Mouse (Mus musculus) midbrain, embryonic 14.5 days (tissue): ENCODE measurements around the gene Uqcrfs1. TPM values are rescaled to one million over a fixed set of nuclear protein-coding genes. Genes with fewer than 3 reads are reported as not detected.
A peak's percentile ranks its signal among the peaks of the same experiment; 100 is the strongest.

Experiments
- ATAC-seq: fragments of 200-750 bp; cut with Nextera tagmentation; 2 replicates; pipeline ENCODE4 v1.8.0; 2017; ENCODE audit warnings: moderate number of reproducible peaks, moderate library complexity; ENCODE audit not compliant: low FRiP score, low TSS enrichment
- DNase-seq: peaks from one replicate; pipeline ENCODE4 v3.0.0-alpha.2; 2015
- H3K27ac ChIP-seq: fragments of 300-500 bp; sonication (generic); replicated peaks from 2 replicates; pipeline ENCODE4 v1.5.1; 2014; ENCODE audit warnings: mild to moderate bottlenecking, low read depth, low read length, moderate library complexity
- H3K27me3 ChIP-seq: fragments of 300-500 bp; sonication (generic); 2 replicates; pipeline ENCODE4 v1.6.1; 2014; ENCODE audit warnings: low read length, control low read depth, mixed read lengths; ENCODE audit not compliant: control insufficient read depth, insufficient read depth
- H3K36me3 ChIP-seq: fragments of 300-500 bp; sonication (generic); 2 replicates; pipeline ENCODE4 v1.6.1; 2014; ENCODE audit warnings: low read length, control low read depth; ENCODE audit not compliant: control insufficient read depth, insufficient read depth
- H3K4me1 ChIP-seq: fragments of 300-500 bp; sonication (generic); 2 replicates; pipeline ENCODE4 v1.6.1; 2014; ENCODE audit warnings: mild to moderate bottlenecking, antibody characterized with exemption, low read length, control low read depth; ENCODE audit not compliant: control insufficient read depth, insufficient read depth
- H3K4me2 ChIP-seq: fragments of 300-500 bp; sonication (generic); 2 replicates; pipeline ENCODE4 v1.6.1; 2014; ENCODE audit warnings: mild to moderate bottlenecking, low read length, moderate library complexity
- H3K4me3 ChIP-seq: fragments of 300-500 bp; sonication (generic); replicated peaks from 2 replicates; pipeline ENCODE4 v1.5.1; 2014; ENCODE audit warnings: low read depth, low read length
- H3K9ac ChIP-seq: fragments of 300-500 bp; sonication (generic); replicated peaks from 2 replicates; pipeline ENCODE4 v1.6.1; 2014; ENCODE audit warnings: mild to moderate bottlenecking, low read length, moderate library complexity
- H3K9me3 ChIP-seq: fragments of 300-500 bp; sonication (generic); 2 replicates; pipeline ENCODE4 v1.6.1; 2016; ENCODE audit warnings: low read length, control low read depth, mixed read lengths; ENCODE audit not compliant: control insufficient read depth
- WGBS: fragments of 180-500 bp; shearing (Covaris S2); extraction: QIAGEN DNeasy Blood & Tissue Kit; methylation state at CpG from one replicate; pipeline ENCODE4 v1.1.7; 2014; 5-methylcytosine and 5-hydroxymethylcytosine counted together
- polyA plus RNA-seq: library from polyadenylated mRNA; unstranded; fragments of >200 nt; fragmentation: Nextera tagmentation; extraction: Ambion mirVana; gene quantifications from 2 replicates; pipeline ENCODE4 v1.2.1, GENCODE M21; 2014

Gene Uqcrfs1
- polyA plus RNA-seq = 302 TPM in 2 replicates

GRCm38 (mm10) chr13:30544856-30545604 lies at the start of gene Uqcrfs1:
Gene Uqcrfs1, minus strand, starts transcription at chr13:30545362.
- DNase-seq (peak; percentile 99), ATAC-seq (peak; percentile 99)
- WGBS = 0% methylated on average over 82 of the region's 82 CpGs
- H3K27me3 ChIP-seq = no peaks in the 10 kb centered on the region
- peaks cover 9% of the 10 kb centered on the region for H3K36me3 ChIP-seq
- peak within 1 kb of the TSS; percentile 83 for H3K27ac ChIP-seq
- no peaks in the 10 kb centered on the region for H3K9me3 ChIP-seq
- H3K4me1 ChIP-seq = peaks cover 18% of the 10 kb centered on the region
- H3K4me2 ChIP-seq = peak within 1 kb of the TSS; percentile 75
- peak within 1 kb of the TSS; percentile 96 for H3K9ac ChIP-seq
- peak within 1 kb of the TSS; percentile 99 for H3K4me3 ChIP-seq

- 91% methylated on average over 3 of the region's 3 CpGs for WGBS
- Histone ChIP-seq H3K9me3 (no peaks in the 10 kb centered on the region), H3K27me3 (no peaks in the 10 kb centered on the region), H3K27ac (no peak overlapping the region), H3K4me2 (no peak overlapping the region), H3K4me3 (no peak overlapping the region), H3K9ac (no peak overlapping the region), H3K4me1 (no peaks in the 10 kb centered on the region), H3K36me3 (no peaks in the 10 kb centered on the region)
- DNase-seq = no peak
- ATAC-seq = no peak
These were observed 40.6 kb upstream of the Uqcrfs1 start for GRCm38 (mm10) chr13:30585786-30586185.

DNA sequence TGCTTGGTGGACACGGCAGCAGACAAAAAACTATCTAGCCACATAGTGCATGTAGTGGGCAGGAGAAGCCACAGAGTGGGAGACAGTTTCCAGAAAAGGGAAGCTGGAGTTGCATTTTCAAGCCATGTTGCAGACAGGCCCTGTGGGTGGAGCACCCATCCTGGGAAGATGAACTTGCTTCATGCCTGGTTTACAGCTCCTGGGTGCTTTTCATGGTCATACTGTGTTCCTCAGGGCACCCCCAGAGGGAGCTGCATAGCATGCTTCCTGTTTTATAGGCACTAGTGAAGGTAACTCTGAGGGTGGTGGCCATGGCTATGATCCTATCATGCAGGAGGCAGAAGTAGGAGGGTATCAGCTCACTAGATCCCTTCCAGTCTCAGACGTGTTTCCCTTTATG lies 37.4 kb upstream of the Uqcrfs1 start:
- ATAC-seq (no peak), DNase-seq (no peak)
- 68% methylated on average over 2 of the region's 2 CpGs for WGBS

DNA sequence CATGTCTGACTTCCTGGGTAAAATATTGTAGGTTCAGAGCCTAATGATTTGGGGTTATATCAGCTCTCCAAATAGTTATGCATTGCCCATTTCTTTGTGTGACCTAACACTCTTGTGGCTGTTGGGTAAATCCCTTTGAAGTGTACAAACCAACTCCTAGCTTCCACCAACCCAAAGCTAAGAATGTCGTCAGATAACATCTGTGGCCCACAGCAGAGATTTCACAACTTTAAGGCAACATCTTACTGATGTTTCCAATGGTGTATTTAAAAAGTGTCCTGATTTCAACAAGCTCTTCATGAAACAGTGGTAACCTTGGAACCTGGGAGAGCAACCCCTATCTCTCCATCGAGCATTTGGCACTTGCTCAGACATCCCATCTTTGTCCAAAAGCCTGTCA lies 33.6 kb upstream of the Uqcrfs1 start:
- H3K9ac ChIP-seq = no peak overlapping the region
- no peaks in the 10 kb centered on the region for H3K36me3 ChIP-seq
- H3K4me1 ChIP-seq = no peaks in the 10 kb centered on the region
- no peaks in the 10 kb centered on the region for H3K27me3 ChIP-seq
- no peaks in the 10 kb centered on the region for H3K9me3 ChIP-seq
- no peak overlapping the region for H3K27ac ChIP-seq
- H3K4me2 ChIP-seq = no peak overlapping the region
- H3K4me3 ChIP-seq = no peak overlapping the region
- WGBS = 90% methylated on average over 2 of the region's 2 CpGs
- DNase-seq (no peak), ATAC-seq (no peak)

More for the DNA sequence above, 37.4 kb upstream of the Uqcrfs1 start:
- H3K9ac ChIP-seq = no peak overlapping the region
- no peak overlapping the region for H3K4me3 ChIP-seq
- no peaks in the 10 kb centered on the region for H3K9me3 ChIP-seq
- no peaks in the 10 kb centered on the region for H3K27me3 ChIP-seq
- no peak overlapping the region for H3K27ac ChIP-seq
- H3K4me2 ChIP-seq = no peak overlapping the region
- no peaks in the 10 kb centered on the region for H3K4me1 ChIP-seq
- H3K36me3 ChIP-seq = no peaks in the 10 kb centered on the region

DNA sequence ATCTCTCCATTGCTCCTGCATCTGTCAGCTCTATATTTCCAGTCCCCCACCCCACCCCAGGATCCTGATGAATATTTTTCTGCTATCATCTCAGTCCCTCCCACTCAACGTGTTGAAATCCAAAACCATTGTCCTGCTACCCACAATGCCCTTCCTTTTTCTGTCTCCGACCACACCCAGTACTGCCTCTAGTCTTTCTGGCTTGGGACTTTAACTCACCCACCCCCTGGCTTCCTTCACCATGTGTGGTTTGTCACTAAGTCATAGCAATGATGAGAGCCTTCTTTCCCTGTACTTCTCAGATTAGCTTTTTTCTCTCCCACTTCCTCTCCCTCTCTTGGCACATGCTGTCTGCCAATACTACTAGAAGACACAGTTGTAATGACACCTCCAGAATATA lies 31.7 kb upstream of the Uqcrfs1 start:
- H3K4me3 ChIP-seq = no peak overlapping the region
- DNase-seq (no peak), ATAC-seq (no peak)
- no peaks in the 10 kb centered on the region for H3K27me3 ChIP-seq
- no peaks in the 10 kb centered on the region for H3K36me3 ChIP-seq
- H3K4me2 ChIP-seq = no peak overlapping the region
- 74% methylated on average over 2 of the region's 2 CpGs for WGBS
- no peak overlapping the region for H3K9ac ChIP-seq
- H3K4me1 ChIP-seq = no peaks in the 10 kb centered on the region
- no peaks in the 10 kb centered on the region for H3K9me3 ChIP-seq
- no peak overlapping the region for H3K27ac ChIP-seq

GRCm38 (mm10) chr13:30572971-30573370 lies 27.8 kb upstream of the Uqcrfs1 start:
- Histone ChIP-seq H3K4me1 (no peaks in the 10 kb centered on the region), H3K4me3 (no peak overlapping the region), H3K27ac (no peak overlapping the region), H3K27me3 (no peaks in the 10 kb centered on the region), H3K4me2 (no peak overlapping the region), H3K36me3 (no peaks in the 10 kb centered on the region), H3K9me3 (no peaks in the 10 kb centered on the region), H3K9ac (no peak overlapping the region)
- WGBS = 58% methylated on average over 4 of the region's 4 CpGs
- no peak for ATAC-seq
- peak; percentile 21 for DNase-seq

- no peak overlapping the region for H3K4me3 ChIP-seq
- DNase-seq = no peak
- no peak overlapping the region for H3K4me2 ChIP-seq
- 81% methylated on average over 1 of the region's 1 CpGs for WGBS
- no peaks in the 10 kb centered on the region for H3K4me1 ChIP-seq
- no peak overlapping the region for H3K27ac ChIP-seq
- H3K9ac ChIP-seq = no peak overlapping the region
- no peaks in the 10 kb centered on the region for H3K27me3 ChIP-seq
- no peaks in the 10 kb centered on the region for H3K9me3 ChIP-seq
- no peaks in the 10 kb centered on the region for H3K36me3 ChIP-seq
- ATAC-seq = no peak
These were observed 25.0 kb upstream of the Uqcrfs1 start for GRCm38 (mm10) chr13:30570182-30570581.

DNA sequence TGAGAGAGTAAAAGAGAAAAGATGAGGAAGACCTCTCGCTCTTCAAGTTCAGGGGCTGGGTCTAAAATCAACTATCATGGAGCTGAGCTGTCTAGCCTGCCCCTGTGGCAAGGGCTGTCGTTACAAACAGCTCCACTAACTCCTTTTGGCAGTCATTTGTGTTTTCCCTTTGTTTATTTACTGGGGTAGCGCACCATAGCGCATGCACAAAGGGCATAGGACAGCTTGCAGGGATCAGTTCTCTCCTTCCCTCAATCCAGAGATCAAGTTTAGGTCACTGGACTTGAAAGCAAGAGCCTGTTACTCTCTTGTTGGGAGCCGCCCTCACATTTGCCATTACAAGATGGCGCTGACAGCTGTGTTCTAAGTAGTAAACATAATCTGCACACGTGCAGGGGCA lies 22.4 kb upstream of the Uqcrfs1 start:
- H3K36me3 ChIP-seq = no peaks in the 10 kb centered on the region
- no peaks in the 10 kb centered on the region for H3K27me3 ChIP-seq
- no peaks in the 10 kb centered on the region for H3K9me3 ChIP-seq
- no peak overlapping the region for H3K9ac ChIP-seq
- ATAC-seq = no peak
- no peaks in the 10 kb centered on the region for H3K4me1 ChIP-seq
- 82% methylated on average over 6 of the region's 7 CpGs for WGBS
- H3K4me3 ChIP-seq = no peak overlapping the region
- no peak overlapping the region for H3K27ac ChIP-seq
- no peak overlapping the region for H3K4me2 ChIP-seq
- DNase-seq = no peak

DNA sequence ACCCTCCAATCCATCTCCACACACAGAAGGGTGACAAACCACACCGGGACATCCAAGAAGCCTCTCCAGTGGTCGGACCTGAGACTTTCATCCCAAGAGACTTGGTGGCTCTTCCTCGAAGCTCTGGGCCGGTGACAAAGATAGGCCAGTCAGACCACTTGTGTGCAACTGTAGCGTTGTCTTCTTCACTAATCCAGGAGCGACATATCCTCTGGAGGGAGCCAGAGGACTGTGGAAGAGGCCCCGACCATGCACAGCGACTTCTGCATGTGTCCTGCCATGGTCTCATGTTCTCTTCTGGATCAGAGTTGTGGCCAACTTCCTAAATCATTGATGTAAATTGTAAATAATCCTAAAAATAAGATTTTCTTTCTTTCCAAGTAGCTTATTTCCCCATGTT lies 21.6 kb upstream of the Uqcrfs1 start:
- no peaks in the 10 kb centered on the region for H3K36me3 ChIP-seq
- H3K27me3 ChIP-seq = no peaks in the 10 kb centered on the region
- WGBS = 64% methylated on average over 8 of the region's 8 CpGs
- H3K27ac ChIP-seq = no peak overlapping the region
- no peaks in the 10 kb centered on the region for H3K4me1 ChIP-seq
- H3K9me3 ChIP-seq = no peaks in the 10 kb centered on the region
- DNase-seq = peak; percentile 55
- H3K4me3 ChIP-seq = no peak overlapping the region
- no peak overlapping the region for H3K9ac ChIP-seq
- H3K4me2 ChIP-seq = no peak overlapping the region
- no peak for ATAC-seq
